Mouse (Mus musculus): ENCODE results near the gene Nectin1. TPM values are rescaled to one million over a fixed set of nuclear protein-coding genes. Genes with fewer than 3 reads are reported as not detected.
A peak's percentile ranks its signal among the peaks of the same experiment; 100 is the strongest.

The Nectin1 gene
- 3.2 and 3.3 TPM in 2 replicates for polyA plus RNA-seq (2015; fragmentation: Nextera tagmentation; extraction: Ambion mirVana)

DNA sequence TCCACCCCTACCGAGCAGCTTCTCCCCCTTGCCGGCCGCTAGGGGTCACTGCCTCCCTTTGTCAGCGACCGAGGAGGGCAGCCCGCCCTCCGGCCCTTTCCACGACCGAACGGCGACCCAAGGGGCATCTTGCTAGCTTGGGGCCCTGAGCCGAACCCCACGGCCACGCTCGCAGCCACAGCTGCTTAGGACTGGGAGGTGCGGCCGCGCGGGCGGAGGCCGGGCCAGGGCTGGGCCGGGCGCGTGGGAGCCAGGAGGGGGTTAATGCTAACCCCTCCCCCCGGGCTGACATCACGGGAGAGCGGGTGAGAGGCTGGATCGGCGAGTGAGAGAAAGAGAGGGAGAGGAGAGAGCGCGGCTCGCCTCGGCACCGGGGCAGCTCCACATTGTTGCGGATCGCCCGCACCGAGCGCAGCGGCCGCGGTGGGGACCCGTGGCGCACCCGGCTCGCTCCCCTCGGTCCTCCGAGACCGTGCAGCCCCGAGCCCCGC, at the start of gene Nectin1:
Nectin1 (plus strand) TSS at position 338 of the 491 bp plus-strand sequence.
- Histone ChIP-seq H3K4me3 (ENCODE audit: low read length) (peak within 1 kb of the TSS; percentile 89), H3K27me3 (replicated peaks; ENCODE audit: control insufficient read depth, insufficient read depth, low read length) (no peaks in the 10 kb centered on the region), H3K9ac (ENCODE audit: low read depth, low read length) (peak within 1 kb of the TSS; percentile 92), H3K36me3 (ENCODE audit: control insufficient read depth, insufficient read depth, low read length) (no peaks in the 10 kb centered on the region), H3K27ac (ENCODE audit: low read length) (peak within 1 kb of the TSS; percentile 97), H3K9me3 (ENCODE audit: control insufficient read depth, low read length) (no peaks in the 10 kb centered on the region), H3K4me1 (ENCODE audit: control insufficient read depth, insufficient read depth, low read length) (peaks cover 21% of the 10 kb centered on the region), H3K4me2 (ENCODE audit: low read depth, low read length) (peak within 1 kb of the TSS; percentile 97)
- WGBS: under 1% methylated on average over 47 of the region's 51 CpGs
- peak; percentile 92 for ATAC-seq

DNA sequence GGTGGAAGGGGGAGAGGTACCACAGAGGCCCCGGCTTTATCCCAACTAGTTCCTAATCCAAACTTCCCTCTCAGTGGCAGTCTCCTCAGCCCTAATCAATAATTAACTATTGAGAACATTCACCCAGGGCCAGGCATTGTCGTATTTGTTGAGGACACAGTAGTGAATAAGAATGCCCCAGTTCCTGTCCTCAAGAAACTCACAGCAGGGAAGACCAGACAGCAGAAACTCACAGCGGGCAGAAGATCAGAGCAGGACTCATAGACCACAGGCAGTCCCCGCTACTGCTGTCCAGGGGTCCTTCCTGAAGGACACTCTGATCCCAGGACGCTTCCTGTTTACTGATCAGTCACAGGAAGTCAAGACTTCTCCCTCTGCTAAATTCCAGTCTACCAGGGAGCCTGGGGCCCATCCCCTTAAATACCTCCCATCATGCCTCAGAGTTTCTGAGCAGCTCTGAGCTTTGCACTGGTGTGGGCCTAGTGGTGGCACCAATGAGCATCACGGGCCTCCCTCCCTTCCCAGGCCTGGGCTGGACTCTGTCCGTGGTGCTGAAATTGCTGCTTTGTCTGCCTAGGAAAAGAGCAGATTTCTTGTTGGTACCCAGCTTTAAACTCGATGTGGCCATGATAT, 45.6 kb upstream of the Nectin1 start:
- Histone ChIP-seq H3K9me3 (ENCODE audit: control insufficient read depth, low read length) (no peaks in the 10 kb centered on the region), H3K36me3 (ENCODE audit: control insufficient read depth, insufficient read depth, low read length) (no peaks in the 10 kb centered on the region), H3K4me2 (ENCODE audit: low read depth, low read length) (no peak overlapping the region), H3K9ac (ENCODE audit: low read depth, low read length) (no peak overlapping the region), H3K4me1 (ENCODE audit: control insufficient read depth, insufficient read depth, low read length) (0 out of 2 replicates have a peak, but pooled peaks cover 2% of the 10 kb centered on the region), H3K27me3 (replicated peaks; ENCODE audit: control insufficient read depth, insufficient read depth, low read length) (no peaks in the 10 kb centered on the region), H3K4me3 (ENCODE audit: low read length) (no peak overlapping the region), H3K27ac (ENCODE audit: low read length) (no peak overlapping the region)
- ATAC-seq: peak; percentile 79
- 9% methylated on average over 8 of the region's 8 CpGs for WGBS

DNA sequence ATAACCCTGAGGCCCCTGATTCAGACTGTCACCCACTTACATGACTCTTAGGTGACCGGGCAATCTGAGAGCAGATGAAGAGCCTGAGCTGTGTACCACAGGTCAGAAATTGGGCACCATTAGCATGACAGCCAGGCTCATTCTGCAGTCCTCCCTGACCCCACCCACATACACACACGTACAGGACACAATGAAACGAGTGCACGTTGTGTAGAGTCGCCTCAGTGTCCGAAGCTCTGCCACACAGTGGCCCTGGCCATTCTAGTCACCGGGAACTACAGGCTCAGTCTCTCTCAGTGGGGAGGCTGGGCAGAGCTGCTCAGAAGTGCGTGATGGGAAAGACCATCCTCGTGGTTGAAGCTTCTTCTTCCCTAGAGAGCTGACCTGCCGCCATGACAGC, 44.9 kb upstream of the Nectin1 start:
- whole genome bisulfite sequencing: 77% methylated on average over 10 of the region's 10 CpGs
- no peak for ATAC-seq
- Histone ChIP-seq H3K27me3 (replicated peaks; ENCODE audit: control insufficient read depth, insufficient read depth, low read length) (no peaks in the 10 kb centered on the region), H3K36me3 (ENCODE audit: control insufficient read depth, insufficient read depth, low read length) (no peaks in the 10 kb centered on the region), H3K4me1 (ENCODE audit: control insufficient read depth, insufficient read depth, low read length) (0 out of 2 replicates have a peak, but pooled peaks cover 2% of the 10 kb centered on the region), H3K9ac (ENCODE audit: low read depth, low read length) (no peak overlapping the region), H3K4me3 (ENCODE audit: low read length) (no peak overlapping the region), H3K4me2 (ENCODE audit: low read depth, low read length) (no peak overlapping the region), H3K9me3 (ENCODE audit: control insufficient read depth, low read length) (no peaks in the 10 kb centered on the region), H3K27ac (ENCODE audit: low read length) (no peak overlapping the region)

DNA sequence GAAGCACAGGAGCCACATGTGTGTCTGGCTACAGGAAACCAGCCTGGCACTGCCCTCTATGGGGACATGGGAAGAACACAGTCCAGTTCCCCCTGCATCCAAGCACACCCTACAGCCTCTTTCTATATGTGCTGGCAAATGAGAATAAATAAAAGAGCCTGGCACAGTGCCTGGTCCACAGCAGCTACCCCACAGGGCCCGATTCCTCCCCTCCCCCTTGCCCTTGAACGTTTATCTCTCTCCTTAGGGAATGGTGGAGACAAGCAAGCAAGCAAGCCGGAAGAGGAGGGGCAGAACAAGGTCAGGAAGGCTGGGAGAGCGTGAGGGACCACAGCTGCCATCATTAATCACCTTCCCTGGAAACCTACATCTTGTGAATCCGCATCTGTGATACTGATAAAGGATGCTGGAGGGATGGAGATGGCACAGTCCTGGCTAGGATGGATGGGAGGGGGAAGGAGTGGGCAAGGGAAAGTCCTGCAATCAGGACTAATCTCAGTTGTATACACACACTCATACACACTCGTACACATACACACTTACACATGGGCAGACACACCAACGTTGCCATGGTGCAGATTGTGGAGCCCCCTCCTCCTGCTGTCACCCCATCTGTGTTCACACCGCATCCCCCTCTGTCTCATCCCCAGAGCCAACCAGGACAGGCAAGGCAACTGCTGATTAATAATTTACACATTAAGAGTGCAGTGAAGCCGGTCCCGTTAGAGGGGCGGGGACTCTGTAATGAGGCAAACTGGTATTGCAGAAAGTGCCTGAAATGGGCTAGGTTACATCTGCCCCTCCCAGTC, 44.2 kb upstream of the Nectin1 start:
- Histone ChIP-seq H3K27me3 (replicated peaks; ENCODE audit: control insufficient read depth, insufficient read depth, low read length) (no peaks in the 10 kb centered on the region), H3K27ac (ENCODE audit: low read length) (no peak overlapping the region), H3K36me3 (ENCODE audit: control insufficient read depth, insufficient read depth, low read length) (no peaks in the 10 kb centered on the region), H3K4me1 (ENCODE audit: control insufficient read depth, insufficient read depth, low read length) (0 out of 2 replicates have a peak, but pooled peaks cover 2% of the 10 kb centered on the region), H3K9ac (ENCODE audit: low read depth, low read length) (no peak overlapping the region), H3K4me2 (ENCODE audit: low read depth, low read length) (no peak overlapping the region), H3K4me3 (ENCODE audit: low read length) (no peak overlapping the region), H3K9me3 (ENCODE audit: control insufficient read depth, low read length) (no peaks in the 10 kb centered on the region)
- 52% methylated on average over 11 of the region's 11 CpGs for WGBS
- ATAC-seq: no peak

DNA sequence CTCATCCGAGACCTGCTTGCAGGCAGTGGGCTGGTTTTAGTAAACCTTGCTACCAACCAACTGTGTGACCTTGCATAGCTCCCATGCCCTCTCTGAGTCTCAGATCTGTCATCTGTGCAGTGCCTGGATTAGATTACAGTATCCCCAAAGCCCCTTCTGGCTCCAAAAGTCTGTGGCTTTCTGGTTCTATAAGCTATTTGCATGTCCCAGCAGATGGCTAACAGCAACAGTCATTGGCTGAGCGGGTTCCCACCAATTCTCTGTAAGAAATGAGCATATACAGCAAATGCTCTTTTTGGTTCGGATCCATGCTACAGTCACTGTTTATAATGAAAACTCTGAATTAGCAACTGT, 43.6 kb upstream of the Nectin1 start:
- Histone ChIP-seq H3K9ac (ENCODE audit: low read depth, low read length) (no peak overlapping the region), H3K4me1 (ENCODE audit: control insufficient read depth, insufficient read depth, low read length) (0 out of 2 replicates have a peak, but pooled peaks cover 2% of the 10 kb centered on the region), H3K9me3 (ENCODE audit: control insufficient read depth, low read length) (no peaks in the 10 kb centered on the region), H3K36me3 (ENCODE audit: control insufficient read depth, insufficient read depth, low read length) (no peaks in the 10 kb centered on the region), H3K27me3 (replicated peaks; ENCODE audit: control insufficient read depth, insufficient read depth, low read length) (no peaks in the 10 kb centered on the region), H3K4me2 (ENCODE audit: low read depth, low read length) (no peak overlapping the region), H3K4me3 (ENCODE audit: low read length) (no peak overlapping the region), H3K27ac (ENCODE audit: low read length) (no peak overlapping the region)
- 74% methylated on average over 3 of the region's 3 CpGs for WGBS
- no peak for ATAC-seq

DNA sequence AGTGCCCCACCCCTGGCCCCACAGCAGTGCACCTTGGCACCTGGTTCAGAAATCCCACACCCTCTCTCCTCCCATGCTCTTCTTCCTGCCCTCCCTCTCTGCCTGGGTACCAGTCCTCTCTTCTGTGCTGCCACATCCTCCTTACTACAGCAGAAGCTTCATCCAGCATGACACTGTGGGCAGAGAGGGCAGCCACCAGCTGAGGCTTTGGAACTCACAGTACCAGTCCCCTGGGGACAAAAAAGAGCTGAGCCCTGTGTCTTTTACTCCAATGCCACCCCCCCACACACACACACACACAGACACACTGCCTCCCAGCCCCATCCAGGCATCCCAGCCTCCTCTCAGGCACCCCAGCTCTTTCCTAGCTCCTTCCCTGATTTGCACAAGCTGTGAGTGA, 42.0 kb upstream of the Nectin1 start:
- H3K36me3 ChIP-seq (ENCODE audit: control insufficient read depth, insufficient read depth, low read length): no peaks in the 10 kb centered on the region
- no peak for ATAC-seq
- no peak overlapping the region for H3K9ac ChIP-seq (ENCODE audit: low read depth, low read length)
- 0 out of 2 replicates have a peak, but pooled peaks cover 2% of the 10 kb centered on the region for H3K4me1 ChIP-seq (ENCODE audit: control insufficient read depth, insufficient read depth, low read length)
- no peak overlapping the region for H3K4me2 ChIP-seq (ENCODE audit: low read depth, low read length)
- no peak overlapping the region for H3K4me3 ChIP-seq (ENCODE audit: low read length)
- H3K27me3 ChIP-seq (replicated peaks; ENCODE audit: control insufficient read depth, insufficient read depth, low read length): no peaks in the 10 kb centered on the region
- no peaks in the 10 kb centered on the region for H3K9me3 ChIP-seq (ENCODE audit: control insufficient read depth, low read length)
- no peak overlapping the region for H3K27ac ChIP-seq (ENCODE audit: low read length)

DNA sequence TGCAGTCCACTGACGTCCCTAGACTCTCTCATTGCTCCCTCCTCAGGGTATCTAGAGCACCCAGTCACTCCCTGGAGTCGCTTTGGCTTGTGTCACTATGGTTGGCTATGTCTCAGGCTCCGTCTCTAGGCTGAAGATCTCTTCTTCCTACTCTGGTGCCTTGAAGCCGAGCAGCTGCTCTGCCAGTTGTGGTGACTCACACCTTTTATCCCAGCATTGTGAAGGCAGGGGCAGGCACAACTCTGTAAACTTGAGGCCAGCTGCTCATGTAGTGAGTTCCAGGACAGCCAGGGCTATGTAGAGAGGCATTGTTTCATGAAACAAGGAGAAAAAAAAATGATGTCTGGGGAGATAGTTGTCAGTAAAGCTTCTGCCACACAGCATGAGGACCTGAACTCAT, 36.2 kb upstream of the Nectin1 start:
- no peaks in the 10 kb centered on the region for H3K9me3 ChIP-seq (ENCODE audit: control insufficient read depth, low read length)
- no peak overlapping the region for H3K9ac ChIP-seq (ENCODE audit: low read depth, low read length)
- no peak overlapping the region for H3K4me3 ChIP-seq (ENCODE audit: low read length)
- H3K4me1 ChIP-seq (ENCODE audit: control insufficient read depth, insufficient read depth, low read length): no peaks in the 10 kb centered on the region
- ATAC-seq: no peak
- H3K27me3 ChIP-seq (replicated peaks; ENCODE audit: control insufficient read depth, insufficient read depth, low read length): 0 out of 2 replicates have a peak, but pooled peaks cover 2% of the 10 kb centered on the region
- H3K27ac ChIP-seq (ENCODE audit: low read length): no peak overlapping the region
- H3K4me2 ChIP-seq (ENCODE audit: low read depth, low read length): no peak overlapping the region
- 77% methylated on average over 4 of the region's 4 CpGs for WGBS
- no peaks in the 10 kb centered on the region for H3K36me3 ChIP-seq (ENCODE audit: control insufficient read depth, insufficient read depth, low read length)

DNA sequence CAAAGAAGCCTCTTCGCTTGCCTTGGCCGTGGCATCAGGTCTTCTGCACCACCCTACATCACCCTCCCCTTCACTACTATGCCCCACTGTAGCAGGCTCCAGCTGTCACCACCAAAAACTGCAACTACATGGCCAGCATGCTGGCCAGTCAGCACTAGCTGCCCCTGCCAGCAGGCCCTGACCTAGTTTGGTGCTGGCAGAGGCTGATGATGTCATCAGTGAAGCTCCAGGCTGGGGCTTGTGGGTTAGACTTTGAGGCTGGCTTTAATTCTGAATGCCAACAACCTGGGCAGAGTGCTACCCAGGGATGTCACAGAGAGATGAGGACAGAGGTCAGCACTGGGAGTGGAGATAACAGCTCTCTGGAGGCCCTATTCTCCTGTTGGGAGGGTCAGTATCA, 35.1 kb upstream of the Nectin1 start:
- Histone ChIP-seq H3K4me3 (ENCODE audit: low read length) (no peak overlapping the region), H3K9me3 (ENCODE audit: control insufficient read depth, low read length) (no peaks in the 10 kb centered on the region), H3K4me2 (ENCODE audit: low read depth, low read length) (no peak overlapping the region), H3K27ac (ENCODE audit: low read length) (no peak overlapping the region), H3K27me3 (replicated peaks; ENCODE audit: control insufficient read depth, insufficient read depth, low read length) (0 out of 2 replicates have a peak, but pooled peaks cover 2% of the 10 kb centered on the region), H3K36me3 (ENCODE audit: control insufficient read depth, insufficient read depth, low read length) (no peaks in the 10 kb centered on the region), H3K9ac (ENCODE audit: low read depth, low read length) (no peak overlapping the region), H3K4me1 (ENCODE audit: control insufficient read depth, insufficient read depth, low read length) (no peaks in the 10 kb centered on the region)
- ATAC-seq: no peak
- 89% methylated on average over 2 of the region's 2 CpGs for WGBS

DNA sequence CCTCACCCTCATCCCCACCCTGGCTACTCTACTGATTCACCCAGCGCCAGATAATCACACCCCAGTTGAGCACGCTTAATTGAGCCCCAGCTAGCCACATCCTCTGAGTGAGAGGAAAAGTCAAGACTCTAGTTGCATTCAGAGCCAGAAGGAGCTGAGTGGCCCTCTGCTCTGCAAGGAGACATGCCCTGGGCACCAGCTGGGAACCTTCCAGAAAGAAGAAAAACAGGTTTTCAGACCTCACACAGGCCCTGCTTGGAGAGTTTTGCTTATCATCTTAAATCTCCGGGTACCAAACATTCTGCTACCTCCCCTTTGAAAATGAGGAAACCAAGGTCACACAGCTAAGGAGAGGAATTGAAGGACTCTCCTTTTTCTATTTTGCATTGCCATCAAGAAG, 30.4 kb upstream of the Nectin1 start:
- Histone ChIP-seq H3K4me2 (ENCODE audit: low read depth, low read length) (no peak overlapping the region), H3K9ac (ENCODE audit: low read depth, low read length) (no peak overlapping the region), H3K4me3 (ENCODE audit: low read length) (no peak overlapping the region), H3K9me3 (ENCODE audit: control insufficient read depth, low read length) (no peaks in the 10 kb centered on the region), H3K36me3 (ENCODE audit: control insufficient read depth, insufficient read depth, low read length) (no peaks in the 10 kb centered on the region), H3K27me3 (replicated peaks; ENCODE audit: control insufficient read depth, insufficient read depth, low read length) (0 out of 2 replicates have a peak, but pooled peaks cover 2% of the 10 kb centered on the region), H3K27ac (ENCODE audit: low read length) (no peak overlapping the region), H3K4me1 (ENCODE audit: control insufficient read depth, insufficient read depth, low read length) (no peaks in the 10 kb centered on the region)
- 54% methylated on average over 3 of the region's 3 CpGs for WGBS
- ATAC-seq: no peak

All from intestine, embryonic 16.5 days (tissue).